Mouse (Mus musculus) left cerebral cortex, postnatal 10 days (tissue): ENCODE results near the gene Homer3. TPM values are rescaled to one million over a fixed set of nuclear protein-coding genes. Genes with fewer than 3 reads are reported as not detected.

Source experiments
- DNase-seq, 2 experiments: peaks; one replicate each; pipeline ENCODE4 v3.0.0; 2021 to 2022; ENCODE audit warnings: low spot score in 2 of 2, mixed read lengths in 1 of 2; ENCODE audit errors: extremely low spot score in 1 of 2
- intact Hi-C: fragments of 180-260 bp; cut with DNase I; formaldehyde crosslinking; loops from one replicate; pipeline ENCODE4 v1.15.1; 2025
- total RNA-seq, 2 experiments: library from RNA; stranded (reverse); gene quantifications; 2 replicates each; pipeline ENCODE4 v1.2.3; 2021

The Homer3 gene
- total RNA-seq, 2 experiments from 2014 or later: 7.9 to 9.4 TPM

DNA sequence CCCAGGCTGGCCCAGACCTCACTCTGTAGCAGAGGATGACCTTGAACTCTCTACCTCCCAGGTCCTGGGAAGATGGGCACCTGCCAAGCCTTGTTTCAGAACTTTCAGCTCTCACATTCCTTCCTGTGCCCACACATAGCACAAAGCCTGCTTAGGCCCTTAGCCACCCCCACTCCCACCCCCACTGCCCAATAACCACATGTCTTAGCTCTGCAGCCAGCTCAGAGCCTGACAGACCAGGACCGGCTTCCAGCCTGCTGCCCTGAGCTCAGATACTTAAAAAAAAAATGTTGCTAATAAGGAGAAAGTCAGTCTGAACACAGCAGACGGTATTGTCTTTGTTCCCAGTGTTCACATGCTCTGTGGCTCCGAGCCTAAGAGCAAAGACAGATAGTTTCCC lies 1.6 kb upstream of the Homer3 start:
- no peak for DNase-seq
- intact Hi-C loops: no loop called here

DNA sequence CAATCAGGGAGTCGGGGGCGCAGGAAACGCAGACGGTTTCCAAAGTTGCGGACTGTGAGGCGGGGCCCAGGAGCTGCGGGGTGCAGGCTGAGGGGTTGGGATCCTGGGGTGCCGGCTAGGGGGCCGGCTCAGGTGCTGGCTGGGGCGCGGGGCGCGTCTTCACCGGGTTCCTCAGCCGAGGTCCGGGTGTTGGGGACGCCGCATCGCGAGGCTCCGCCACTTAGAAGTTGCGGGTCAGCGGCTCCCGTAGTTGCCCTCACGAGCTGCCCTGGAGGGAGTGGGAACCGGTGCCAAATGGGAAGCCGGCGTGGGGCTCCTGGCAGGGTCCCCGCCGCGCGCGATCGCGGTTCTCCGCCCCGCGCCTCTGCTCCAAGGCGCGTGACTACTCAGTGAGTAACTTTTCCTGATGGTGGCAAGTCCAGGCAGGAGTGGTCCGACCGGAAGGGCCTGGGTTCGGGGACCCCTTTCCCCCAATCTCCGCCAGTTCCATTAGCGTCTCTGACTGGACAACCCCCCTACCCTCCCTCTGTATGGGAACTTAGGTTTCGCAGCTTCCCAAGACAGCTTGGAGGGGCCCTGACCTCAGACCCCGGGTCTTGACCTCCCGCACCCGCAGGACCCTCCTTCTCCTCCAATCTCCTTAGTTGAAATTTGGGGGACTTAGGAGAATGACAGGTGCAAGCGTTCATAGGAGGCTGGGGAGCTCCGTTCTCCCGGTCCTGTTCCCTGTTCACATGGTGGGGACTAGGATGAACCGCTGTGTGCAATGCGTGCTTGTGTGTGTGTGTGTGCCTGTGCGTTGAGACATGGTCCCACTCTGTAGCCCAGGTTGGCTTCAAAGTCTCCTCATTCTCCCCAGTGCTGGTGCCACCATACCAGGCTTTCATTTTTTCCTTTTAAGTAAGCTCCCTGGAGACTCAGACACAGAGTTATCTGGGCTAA lies 780 bp downstream of the Homer3 start:
- DNase-seq: peak in 1 of 2 experiments; percentile 53
- intact Hi-C loops: no loop called here

DNA sequence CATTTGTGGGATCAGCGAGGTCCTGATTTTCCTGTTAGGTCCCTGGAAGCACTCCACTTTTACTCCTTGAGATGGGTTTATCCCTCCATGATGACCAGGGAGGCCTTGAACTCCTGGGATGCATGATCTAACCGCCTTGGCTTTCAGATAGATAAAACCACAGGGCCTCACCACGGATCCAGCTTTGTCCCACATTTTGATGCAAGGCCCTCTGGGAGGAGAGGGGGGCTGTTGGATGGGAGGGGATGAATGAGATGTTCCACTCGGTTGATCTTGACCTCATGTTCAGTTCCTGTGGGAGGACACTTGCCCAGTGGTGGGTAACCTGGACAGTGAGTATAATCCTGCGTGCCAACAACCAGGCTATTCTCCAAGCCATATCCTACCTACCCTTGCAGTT lies 1.8 kb downstream of the Homer3 start:
- DNase-seq: no peak
- intact Hi-C loops: no loop called here

DNA sequence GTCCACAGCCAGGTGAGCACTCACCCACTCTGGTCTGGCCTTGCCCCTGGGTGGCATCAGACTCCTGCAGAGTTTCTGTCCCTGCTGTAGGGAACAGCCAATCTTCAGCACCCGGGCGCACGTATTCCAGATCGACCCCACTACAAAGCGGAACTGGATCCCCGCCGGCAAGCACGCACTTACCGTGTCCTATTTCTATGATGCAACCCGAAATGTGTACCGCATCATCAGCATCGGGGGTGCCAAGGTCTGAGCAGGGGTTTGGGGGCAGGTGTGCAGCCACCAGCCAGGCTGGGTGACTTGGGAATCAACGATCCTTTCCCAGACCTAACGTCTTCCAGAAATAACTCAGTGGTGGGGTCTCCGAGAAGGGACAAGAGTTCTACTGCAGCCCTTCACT lies 2.7 kb downstream of the Homer3 start:
- intact Hi-C loops: no loop called here
- no peak for DNase-seq

DNA sequence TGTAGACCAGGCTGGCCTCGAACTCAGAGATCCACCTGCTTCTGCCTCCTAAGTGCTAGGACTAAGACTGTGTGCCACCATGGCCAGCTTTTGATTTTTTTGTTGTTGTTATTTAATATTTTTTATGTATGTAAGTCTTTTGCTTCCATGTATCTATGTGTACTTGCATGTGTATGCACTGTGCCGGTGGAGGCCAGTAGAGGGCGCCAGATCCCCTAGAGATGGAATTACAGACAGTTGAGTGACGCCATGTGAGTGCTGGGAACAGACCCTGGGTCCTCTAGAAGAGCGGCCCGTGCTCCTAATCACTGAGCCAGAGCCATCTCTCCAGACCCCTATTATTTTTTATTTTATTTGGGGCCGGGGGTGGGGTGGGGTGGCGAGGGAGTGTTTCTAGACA lies 4.1 kb downstream of the Homer3 start:
- no peak for DNase-seq

DNA sequence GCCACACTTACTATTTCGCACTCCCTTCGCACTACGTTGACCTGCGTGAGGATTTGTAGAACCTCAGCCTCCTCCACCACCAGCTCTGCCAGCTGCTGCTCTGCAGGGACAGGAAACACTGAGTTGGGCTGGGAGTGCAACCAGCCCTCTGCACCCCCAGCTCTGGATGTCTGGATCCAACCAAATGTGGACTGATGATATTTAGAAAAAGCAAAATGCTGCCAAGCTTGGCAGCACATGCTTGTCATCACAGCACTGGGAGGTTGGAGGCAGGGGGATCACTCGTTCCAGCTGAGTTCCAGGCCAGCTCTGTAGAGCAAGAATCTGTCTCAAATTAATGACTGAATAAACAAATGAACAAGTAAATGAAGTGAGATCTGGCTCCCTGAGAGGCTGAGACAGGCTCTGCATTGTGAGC lies 11.4 kb downstream of the Homer3 start:
- DNase-seq: no peak
- intact Hi-C loops: no loop called here

More for the DNA sequence above, 4.1 kb downstream of the Homer3 start:
- intact Hi-C loops: no loop called here

DNA sequence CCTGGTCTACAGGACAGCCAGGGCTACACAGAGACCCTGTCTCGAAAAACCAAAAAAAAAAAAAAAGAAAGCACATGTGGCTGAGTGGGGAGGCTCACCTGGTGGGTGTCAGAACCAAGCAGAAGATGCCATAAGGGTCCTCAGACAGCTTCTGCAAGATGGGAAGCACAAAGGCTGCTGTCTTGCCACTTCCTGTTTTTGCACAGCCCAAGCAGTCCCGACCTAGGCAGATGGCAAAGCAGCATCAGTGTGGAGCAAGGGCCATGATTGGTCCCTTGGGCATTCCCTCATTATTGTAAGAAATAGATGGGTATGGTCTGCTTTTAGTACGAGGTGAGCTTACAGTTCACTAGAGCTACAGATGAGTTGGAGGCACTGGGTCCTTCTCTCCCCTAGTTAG lies 18.3 kb downstream of the Homer3 start:
- intact Hi-C loops: no loop called here
- DNase-seq: no peak

DNA sequence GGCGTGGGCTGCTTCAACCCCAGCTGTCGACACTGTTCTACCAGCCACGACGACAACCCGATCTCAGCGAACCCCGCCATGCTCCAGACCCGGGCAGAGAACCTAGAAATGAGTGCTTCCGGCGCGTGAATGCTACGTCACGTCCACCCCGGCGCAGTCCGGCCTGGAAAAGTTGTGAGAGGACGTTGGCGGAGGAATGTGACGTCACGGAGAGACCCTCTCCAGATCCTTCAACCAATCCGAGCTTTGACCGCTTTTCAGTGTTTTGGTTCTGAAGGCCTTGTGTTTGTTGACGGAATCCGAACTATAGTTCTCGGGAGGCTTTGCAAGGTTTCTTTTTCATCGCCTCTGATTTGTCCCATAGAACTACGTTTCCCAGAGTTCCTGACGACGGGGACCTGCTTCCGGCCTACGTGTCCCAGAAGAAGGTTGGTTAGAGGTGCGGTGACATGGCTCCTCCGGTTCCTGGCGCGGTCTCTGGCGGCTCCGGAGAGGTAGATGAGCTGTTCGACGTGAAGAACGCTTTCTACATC lies 19.8 kb downstream of the Homer3 start, which contains the start of the genes Ddx49 and Cope:
Gene Ddx49, minus strand, starts transcription at position 132 of the 533 bp plus-strand sequence.
Gene Cope, plus strand, starts transcription at position 161 of the 533 bp plus-strand sequence.
- peak; percentile 95 for DNase-seq
- intact Hi-C loops: no loop called here

DNA sequence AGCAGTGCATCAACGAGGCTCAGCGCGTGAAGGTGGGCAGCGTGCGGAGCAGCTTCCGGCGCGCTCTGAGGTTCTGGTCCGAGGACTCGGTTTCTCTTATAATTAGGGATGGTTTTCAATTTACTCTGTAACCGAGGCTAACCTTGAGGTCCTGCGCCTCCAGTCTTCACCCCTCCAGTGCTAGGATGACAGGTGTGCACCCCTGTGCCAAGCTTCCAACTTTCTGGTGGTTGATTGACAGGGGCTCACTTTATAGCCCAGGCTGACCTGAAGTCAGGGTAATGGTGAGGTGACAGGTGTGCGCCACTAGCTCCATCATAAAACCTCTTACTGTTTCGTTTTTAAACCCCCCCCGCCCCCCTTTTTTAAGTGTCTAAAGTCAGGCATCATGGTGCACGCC lies 20.3 kb downstream of the Homer3 start:
- intact Hi-C loops: no loop called here

DNA sequence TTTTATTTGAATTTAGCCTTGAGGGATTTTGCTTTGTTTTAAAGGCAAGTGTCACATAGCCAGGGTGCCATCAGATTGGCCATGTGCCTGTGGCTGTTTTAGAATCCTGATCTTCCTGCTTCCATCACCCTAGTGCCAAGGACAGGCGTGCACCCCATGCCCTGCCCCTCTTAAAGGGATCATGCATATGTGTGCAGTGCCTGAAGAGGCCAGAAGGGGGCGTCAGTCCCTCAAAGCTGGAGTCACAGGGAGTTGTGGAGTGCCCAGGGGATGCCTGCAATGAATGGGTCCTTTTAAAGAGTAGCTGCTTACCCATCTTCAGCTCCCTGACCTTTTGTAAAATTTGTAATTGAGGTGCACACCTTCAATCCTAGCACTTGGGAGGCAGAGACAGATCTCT lies 26.7 kb downstream of the Homer3 start:
- no peak for DNase-seq
- intact Hi-C loops: no loop called here

More for the DNA sequence above, 20.3 kb downstream of the Homer3 start:
- DNase-seq: no peak

DNA sequence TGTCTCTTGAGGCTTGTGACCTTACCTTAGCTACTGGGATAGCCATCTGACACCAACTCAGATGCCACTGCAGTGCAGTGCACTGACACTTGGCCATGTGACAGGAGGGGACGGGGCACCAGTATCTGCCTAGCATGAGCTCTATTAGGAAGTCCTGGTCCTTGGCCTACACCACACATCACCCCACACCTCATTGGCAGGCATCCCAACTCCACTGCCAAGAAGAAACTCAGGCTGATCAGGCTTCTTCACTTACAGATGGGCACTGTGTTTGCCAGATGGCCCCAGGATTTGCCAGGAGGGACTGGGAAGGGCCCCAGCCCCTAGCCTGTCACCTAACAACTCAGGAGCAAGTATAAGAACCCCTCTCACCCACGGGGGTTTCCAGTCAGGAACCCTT lies 30.8 kb downstream of the Homer3 start:
- no peak for DNase-seq
- intact Hi-C loops: no loop called here

DNA sequence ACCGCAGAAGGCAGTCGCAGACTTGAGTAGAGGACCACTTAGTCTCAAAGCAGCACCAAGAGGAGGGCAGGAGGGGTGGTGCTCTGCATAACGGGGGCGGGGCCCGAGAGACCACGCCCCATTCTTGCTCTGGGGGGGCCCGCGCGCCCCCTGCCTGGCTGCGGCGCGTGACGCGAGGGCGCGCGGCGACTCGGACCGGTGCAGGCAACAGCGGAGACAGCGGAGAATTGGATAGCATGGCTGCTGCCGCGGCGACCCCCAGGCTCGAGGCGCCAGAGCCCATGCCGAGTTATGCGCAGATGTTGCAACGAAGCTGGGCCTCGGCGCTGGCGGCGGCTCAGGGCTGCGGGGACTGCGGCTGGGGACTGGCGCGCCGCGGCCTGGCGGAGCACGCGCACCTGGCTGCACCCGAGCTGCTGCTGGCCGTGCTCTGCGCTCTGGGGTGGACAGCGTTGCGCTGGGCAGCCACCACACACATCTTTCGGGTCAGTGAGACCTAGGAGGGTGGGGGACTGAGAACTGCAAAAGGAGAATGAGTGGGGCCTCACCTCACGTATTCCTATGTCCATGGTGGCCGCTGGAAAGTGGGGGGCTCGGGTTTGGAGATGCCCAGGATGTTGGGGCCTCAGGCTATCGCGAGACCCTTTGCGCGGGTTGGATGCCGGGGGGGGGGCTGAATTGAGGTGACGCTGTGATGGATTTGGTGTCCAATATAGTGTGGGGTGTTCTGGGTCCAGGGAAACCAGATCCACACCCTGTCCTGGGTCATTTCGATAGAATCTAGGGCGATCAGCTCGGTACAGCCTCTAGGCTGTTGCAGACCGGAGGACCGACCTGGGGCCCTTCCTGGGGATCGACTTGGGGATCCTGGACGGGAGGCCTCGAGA lies 33.2 kb downstream of the Homer3 start, which contains the start of gene Cers1:
Gene Cers1, plus strand, starts transcription at position 152 of the 887 bp plus-strand sequence.
- intact Hi-C loops: no loop called here

DNA sequence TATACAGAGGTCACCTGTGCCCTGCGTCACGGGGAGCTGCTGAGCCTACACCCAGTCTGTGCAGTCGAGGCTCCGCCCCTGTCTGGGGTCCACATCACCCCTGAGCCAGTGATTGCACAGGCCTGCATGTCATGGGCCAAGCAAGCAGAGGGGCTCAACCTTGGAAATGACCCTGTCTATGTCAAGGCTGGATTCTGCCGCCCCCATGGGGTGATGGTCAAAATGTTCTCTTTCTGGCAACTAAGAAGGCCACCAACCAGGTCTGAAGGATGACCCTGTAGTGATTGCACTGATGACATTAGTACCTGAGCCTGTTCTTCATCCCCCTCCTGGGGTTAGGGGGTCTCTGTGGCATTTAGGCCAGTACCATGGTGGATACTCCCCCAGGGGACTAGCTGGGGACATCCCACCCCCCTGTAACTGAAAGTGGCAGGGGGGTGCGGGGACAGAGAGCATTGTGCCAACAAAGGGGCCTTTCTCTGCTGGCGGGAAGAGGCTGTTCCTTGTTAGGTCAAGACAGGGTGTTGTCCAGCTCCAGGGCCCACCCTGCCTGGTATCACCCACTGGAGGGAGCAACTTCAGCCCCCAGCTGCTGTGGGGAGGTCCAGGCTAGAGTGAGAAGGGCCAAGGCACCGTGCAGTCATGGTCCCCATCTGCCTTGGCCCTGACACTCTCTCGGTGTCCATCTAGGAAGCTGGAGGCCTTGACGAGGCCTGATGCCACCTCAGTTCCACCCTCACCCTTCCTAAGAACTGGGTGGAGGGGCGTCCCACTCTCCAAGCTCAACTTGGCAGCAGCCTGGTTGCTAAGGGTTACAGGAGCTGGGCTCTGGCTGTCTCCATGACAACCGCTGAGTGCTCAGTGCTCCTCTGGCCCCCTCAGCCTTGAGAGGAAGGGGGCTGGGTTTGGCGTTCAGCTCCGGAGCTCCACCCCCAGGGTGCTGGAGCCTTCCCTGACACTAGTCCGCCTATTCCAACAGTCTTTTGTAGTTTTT lies 34.2 kb downstream of the Homer3 start:
- intact Hi-C loops: no loop called here
- peak; percentile 90 to 95 for DNase-seq

More for the DNA sequence above, 33.2 kb downstream of the Homer3 start, which contains the start of gene Cers1:
- peak; percentile 64 to 84 for DNase-seq

DNA sequence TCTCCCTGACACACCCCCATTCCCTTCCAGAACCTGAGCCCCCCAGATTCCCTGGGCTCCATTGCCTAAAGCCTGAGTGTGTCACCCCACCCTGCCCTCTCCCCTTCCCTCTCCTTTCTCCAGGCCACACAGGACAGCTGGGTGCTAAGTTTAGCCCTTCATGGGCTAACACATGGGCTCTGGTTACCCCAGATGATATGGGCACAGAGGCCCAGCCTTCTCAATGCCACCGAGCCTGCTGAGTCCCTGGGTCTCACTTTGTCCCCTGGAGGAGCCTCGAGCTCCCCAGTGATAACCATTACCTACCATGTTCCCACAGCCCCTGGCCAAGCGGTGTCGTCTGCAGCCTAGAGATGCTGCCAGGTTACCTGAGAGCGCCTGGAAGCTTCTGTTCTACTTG lies 35.2 kb downstream of the Homer3 start:
- DNase-seq: no peak
- intact Hi-C loops: no loop called here

DNA sequence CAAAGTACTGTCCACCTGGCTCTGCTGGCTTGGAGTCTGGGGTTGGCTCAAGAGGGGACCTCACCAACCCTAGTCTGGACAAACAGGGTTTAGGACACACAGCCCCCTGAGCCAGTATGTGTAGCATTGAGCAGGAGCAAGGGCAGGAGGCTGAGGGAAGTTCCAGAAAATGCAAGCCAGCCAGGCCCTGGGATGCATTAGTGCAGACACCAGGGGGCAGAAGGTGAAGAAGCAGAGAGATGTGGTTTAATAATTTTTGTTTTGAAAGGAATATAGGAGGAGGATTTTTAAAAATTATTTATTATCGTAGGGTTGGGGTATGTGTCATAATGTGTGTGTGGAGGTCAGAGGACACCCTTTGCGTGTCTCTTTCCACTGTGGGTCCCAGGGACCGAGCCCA lies 41.1 kb downstream of the Homer3 start:
- peak in 1 of 2 experiments; percentile 17 for DNase-seq
- intact Hi-C loops: no loop called here

DNA sequence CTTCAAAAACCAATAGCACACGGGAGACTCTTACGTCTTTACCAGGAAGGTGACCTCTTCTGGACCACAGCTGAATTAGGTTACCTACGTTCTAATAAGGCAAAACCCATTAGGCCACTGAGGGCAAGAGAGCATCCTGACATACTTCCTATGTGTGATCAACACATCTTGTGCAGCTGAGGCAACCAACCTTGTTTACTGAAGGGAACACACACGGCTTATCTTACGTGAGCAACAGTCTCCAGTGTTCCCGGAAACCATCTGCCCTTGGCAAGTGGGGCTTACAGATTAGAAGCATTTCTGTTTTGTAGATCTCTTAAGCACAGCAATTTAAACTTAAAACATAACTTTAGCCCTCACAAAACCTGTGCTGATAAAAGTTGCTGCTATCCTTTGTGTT lies 44.9 kb downstream of the Homer3 start:
- DNase-seq: no peak
- intact Hi-C loops: no loop called here

DNA sequence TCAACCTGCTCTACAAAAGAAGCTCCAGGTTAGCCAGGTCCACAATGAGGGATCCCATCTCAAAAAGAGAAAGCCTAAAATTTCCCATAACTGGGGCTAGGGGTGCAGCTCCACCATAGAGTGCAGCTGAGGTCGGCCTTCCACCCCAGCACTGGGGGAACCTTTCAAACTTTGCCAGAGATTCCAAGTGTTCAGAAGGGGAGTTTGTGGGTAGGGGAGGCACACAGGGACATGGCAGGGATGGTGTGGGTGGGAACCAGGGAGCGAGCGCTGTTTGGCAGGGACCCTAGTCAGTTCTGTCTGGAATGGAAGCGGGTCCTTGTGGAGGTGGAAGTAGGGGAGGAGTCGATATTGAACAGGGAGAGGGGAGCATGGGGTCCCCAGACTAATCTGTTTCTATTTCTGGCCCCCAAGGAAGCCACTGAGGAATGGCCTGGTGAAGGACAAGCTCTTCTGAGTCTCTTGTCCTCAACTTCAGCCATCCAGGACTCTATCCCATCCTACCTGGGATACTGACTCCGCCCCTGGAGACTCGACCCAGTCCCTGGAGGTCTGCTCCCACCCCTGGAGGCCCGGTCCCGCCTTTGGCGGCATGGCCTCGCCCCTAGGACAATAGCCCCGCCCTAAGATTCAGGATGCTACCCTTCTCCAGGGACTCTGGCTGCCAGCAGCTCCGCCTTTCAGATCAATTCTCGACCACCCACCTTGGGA lies 46.7 kb downstream of the Homer3 start, which contains the start of gene Gdf1:
Gene Gdf1, plus strand, starts transcription at position 694 of the 711 bp plus-strand sequence.
- intact Hi-C loops: no loop called here
- DNase-seq: peak in 1 of 2 experiments; percentile 19
